Mouse (Mus musculus) liver, embryonic 14 days (tissue): ENCODE data around the gene Olfr620. TPM values are rescaled to one million over a fixed set of nuclear protein-coding genes. Genes with fewer than 3 reads are reported as not detected.

Source experiments
- polyA plus RNA-seq: library from polyadenylated mRNA; depleted of rRNA; stranded (reverse); fragments of >200 nt; gene quantifications from 2 replicates; pipeline ENCODE4 v1.2.3, GENCODE M21; 2012; rRNA removed

Olfr620 gene
- not detected in 2 replicates for polyA plus RNA-seq

DNA sequence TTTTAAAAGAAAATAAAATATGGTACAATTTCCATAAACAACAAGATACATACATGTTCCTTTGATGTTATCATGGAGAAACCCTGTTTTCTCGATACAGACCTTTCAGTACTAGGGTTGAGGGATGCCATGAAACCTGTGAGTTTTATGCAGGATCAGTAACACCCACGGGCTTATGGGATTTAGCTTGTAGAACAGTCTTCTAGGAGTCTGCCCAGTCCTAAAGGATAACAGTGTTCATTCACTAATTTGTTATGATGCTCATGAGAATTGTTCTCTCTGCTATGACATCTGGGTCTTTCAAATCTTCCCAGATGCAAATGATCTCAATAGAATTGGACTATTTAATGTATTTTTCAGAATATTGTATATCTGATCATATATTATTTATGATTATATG is at the start of gene Olfr620:
Gene Olfr620, minus strand, starts transcription at position 101 of the 400 bp plus-strand sequence.

DNA sequence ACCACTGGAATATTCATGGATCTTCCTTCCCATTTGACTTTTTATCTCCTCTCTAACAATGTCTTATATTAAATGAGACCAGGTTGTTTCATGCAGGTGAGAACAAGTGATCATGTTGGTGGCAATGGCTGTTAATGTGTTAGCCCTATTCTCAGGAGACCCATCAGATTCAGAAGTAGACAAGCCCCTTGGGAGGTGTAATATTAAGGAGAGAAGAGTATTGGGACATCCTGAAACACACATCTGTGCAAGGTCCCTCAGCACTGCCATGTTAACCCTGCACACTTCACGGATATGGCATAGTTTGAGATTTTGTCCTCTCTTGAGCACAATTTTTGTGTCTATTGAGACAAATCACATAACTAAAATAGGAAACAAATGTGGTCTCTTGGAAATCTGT is 30.3 kb upstream of the Olfr620 start, which contains the start of gene Olfr622:
Gene Olfr622, minus strand, starts transcription at position 101 of the 400 bp plus-strand sequence.

DNA sequence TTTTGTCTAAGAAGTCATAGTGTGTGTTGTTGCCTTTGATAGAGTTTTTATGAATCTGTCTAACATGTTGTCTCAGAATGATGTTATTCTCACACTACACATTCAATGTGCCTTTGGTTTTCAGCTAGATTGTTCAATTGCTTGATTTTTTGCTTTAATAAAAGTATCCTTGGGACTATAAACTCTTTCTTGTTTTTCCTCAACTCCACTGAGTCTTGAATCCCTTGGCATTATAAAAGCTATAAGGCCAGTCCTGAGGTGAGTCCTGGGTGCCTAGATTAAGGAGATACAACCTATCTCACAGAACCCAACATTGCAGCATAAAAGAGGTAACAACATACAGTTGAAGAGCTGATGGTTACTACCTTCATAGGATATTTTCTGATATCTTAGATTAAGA is 12.1 kb downstream of the Olfr620 start, which contains the start of gene Olfr619:
Gene Olfr619, plus strand, starts transcription at position 301 of the 400 bp plus-strand sequence.

DNA sequence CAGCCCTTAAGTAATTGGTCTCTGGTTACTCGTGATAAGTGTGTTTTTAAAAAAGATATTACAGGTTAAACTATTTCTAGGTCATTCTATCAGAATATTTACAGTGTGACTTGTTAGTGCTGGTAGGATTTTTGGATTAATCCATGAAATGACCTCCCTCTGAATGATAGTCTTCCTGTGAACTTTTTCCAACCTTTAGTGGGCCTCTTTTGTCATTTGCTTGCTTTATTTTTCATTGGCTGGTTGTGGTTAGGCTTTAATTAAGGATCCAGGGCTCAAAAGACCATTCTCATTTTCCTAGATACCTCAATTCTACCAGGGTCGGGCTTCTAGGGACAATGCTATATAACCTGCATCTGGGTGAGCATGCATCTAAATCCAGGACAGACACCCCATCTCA is 22.5 kb downstream of the Olfr620 start, which contains the start of gene Olfr618:
Gene Olfr618, plus strand, starts transcription at position 301 of the 400 bp plus-strand sequence.

DNA sequence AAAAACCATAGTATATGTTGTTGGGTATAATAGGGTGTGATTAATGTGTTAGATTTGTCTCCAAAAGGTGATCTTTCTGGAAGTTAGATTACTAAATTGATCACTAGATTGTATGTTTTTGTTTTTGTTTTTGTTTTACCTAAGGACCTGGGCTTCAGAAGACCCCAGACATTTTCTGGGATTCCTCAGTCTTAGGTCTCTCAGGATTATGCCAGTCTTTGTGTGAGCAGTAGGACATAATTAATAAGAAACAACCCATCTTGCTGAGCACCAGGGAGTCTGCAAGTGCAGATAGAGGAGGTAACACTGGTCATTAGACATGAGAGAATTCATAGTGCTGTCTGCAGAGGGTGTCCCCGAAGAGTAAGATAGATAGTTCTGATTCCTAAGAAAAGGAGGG is 39.6 kb downstream of the Olfr620 start, which contains the start of gene Olfr617:
Gene Olfr617, plus strand, starts transcription at position 301 of the 400 bp plus-strand sequence.

DNA sequence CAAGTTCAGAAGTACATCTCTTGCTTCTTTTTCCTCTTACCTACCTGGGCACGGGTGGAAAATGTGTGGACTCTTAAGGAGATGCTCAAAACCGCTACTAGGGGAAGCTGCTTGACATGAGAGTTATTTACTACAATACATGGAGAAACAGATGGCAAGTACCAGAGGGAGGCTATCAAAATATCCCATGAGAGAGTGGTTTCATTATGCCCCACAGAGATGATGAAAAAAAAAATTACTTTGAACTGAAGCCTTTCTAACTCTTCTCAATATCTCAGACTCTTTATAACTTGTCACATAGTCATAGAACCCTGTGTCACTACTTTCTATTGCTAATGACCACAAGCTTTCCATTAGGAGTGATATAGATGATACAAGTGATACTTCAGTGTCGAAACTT is 43.3 kb downstream of the Olfr620 start, which contains the start of gene Olfr616:
Gene Olfr616, minus strand, starts transcription at position 101 of the 400 bp plus-strand sequence.

DNA sequence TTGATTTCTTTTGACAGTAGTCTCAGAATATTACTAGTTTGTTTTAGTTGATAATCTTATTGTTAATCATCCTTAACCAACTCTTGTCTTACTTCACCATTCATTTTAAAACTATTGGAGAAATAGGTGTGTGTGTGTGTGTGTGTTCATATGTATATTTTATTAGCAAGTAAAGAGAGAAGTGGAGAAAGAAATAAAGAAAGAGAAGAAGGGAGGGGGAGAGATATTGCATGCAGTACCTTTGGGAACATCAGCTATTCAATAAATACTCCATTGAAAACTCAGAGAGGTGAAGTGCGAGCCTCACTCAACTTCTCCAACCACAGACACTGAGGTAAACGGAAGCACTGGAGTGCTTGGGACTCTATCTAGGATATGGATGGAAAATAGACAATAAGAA is 56.6 kb downstream of the Olfr620 start, which contains the start of gene Olfr615:
Gene Olfr615, plus strand, starts transcription at position 301 of the 400 bp plus-strand sequence.

Other genes with a start within 250 kb of the Olfr620 start
- gene Olfr601, start 249.9 kb downstream of the Olfr620 start, polyA plus RNA-seq = not detected in 2 replicates
- not detected in 2 replicates for gene Olfr603, start 226.4 kb downstream of the Olfr620 start, polyA plus RNA-seq
- not detected in 2 replicates for gene Usp17lc, start 197.5 kb downstream of the Olfr620 start, polyA plus RNA-seq
- not detected in 2 replicates for gene Olfr605, start 167.1 kb downstream of the Olfr620 start, polyA plus RNA-seq
- gene Olfr606, start 163.5 kb downstream of the Olfr620 start, polyA plus RNA-seq = not detected in 2 replicates
- not detected in 2 replicates for gene Olfr607, start 148.4 kb downstream of the Olfr620 start, polyA plus RNA-seq
- not detected in 2 replicates for gene Olfr608, start 142.7 kb downstream of the Olfr620 start, polyA plus RNA-seq
- gene Olfr609, start 114.5 kb downstream of the Olfr620 start, polyA plus RNA-seq = not detected in 2 replicates
- gene Olfr610, start 100.4 kb downstream of the Olfr620 start, polyA plus RNA-seq = not detected in 2 replicates
- not detected in 2 replicates for gene Olfr611, start 91.7 kb downstream of the Olfr620 start, polyA plus RNA-seq
- not detected in 2 replicates for gene Olfr612, start 69.8 kb downstream of the Olfr620 start, polyA plus RNA-seq
- gene Olfr613, start 64.5 kb downstream of the Olfr620 start, polyA plus RNA-seq = not detected in 2 replicates
- gene Olfr615, start 56.5 kb downstream of the Olfr620 start, polyA plus RNA-seq = not detected in 2 replicates
- gene Olfr616, start 43.4 kb downstream of the Olfr620 start, polyA plus RNA-seq = not detected in 2 replicates
- not detected in 2 replicates for gene Olfr617, start 39.5 kb downstream of the Olfr620 start, polyA plus RNA-seq
- not detected in 2 replicates for gene Olfr618, start 22.4 kb downstream of the Olfr620 start, polyA plus RNA-seq
- not detected in 2 replicates for gene Olfr619, start 12.0 kb downstream of the Olfr620 start, polyA plus RNA-seq
- gene Olfr622, start 30.2 kb upstream of the Olfr620 start, polyA plus RNA-seq = 0.02 TPM in 1 of 2 replicates, not detected in the other
- gene Olfr623, start 51.2 kb upstream of the Olfr620 start, polyA plus RNA-seq = not detected in 2 replicates
- under 0.01 TPM in 2 replicates for gene Olfr624, start 58.7 kb upstream of the Olfr620 start, polyA plus RNA-seq
- not detected in 2 replicates for gene Olfr625-ps1, start 70.2 kb upstream of the Olfr620 start, polyA plus RNA-seq
- gene Olfr243, start 102.1 kb upstream of the Olfr620 start, polyA plus RNA-seq = not detected in 2 replicates
- gene Olfr628, start 117.8 kb upstream of the Olfr620 start, polyA plus RNA-seq = not detected in 2 replicates
- 0.06 and 0.08 TPM in 2 replicates for gene Olfr629, start 132.4 kb upstream of the Olfr620 start, polyA plus RNA-seq
- gene Olfr630, start 144.8 kb upstream of the Olfr620 start, polyA plus RNA-seq = 0.03 TPM in 2 replicates
- gene Olfr69, start 159.1 kb upstream of the Olfr620 start, polyA plus RNA-seq = 0.01 TPM in 1 of 2 replicates, not detected in the other
- gene Olfr68, start 167.2 kb upstream of the Olfr620 start, polyA plus RNA-seq = 0.06 and 0.08 TPM in 2 replicates
- gene Olfr67, start 179.3 kb upstream of the Olfr620 start, polyA plus RNA-seq = 0.01 and 0.02 TPM in 2 replicates
- gene Hbb-bt, start 201.5 kb upstream of the Olfr620 start, polyA plus RNA-seq = 72,714 and 77,546 TPM in 2 replicates
- 210,584 and 218,066 TPM in 2 replicates for gene Hbb-bs, start 215.6 kb upstream of the Olfr620 start, polyA plus RNA-seq
- 0.17 and 0.27 TPM in 2 replicates for gene Hbb-bh2, start 228.0 kb upstream of the Olfr620 start, polyA plus RNA-seq
- 208 and 218 TPM in 2 replicates for gene Hbb-bh1, start 230.6 kb upstream of the Olfr620 start, polyA plus RNA-seq
- gene Hbb-y, start 240.7 kb upstream of the Olfr620 start, polyA plus RNA-seq = 398 and 559 TPM in 2 replicates